In genomic region chrX:168122806-168123588, GRCm38 (mm10) we compare ENCODE assay signal across 8 mouse cellular contexts.
DNase-seq lines count a peak whose midpoint lies in the region; ATAC-seq lines count a peak whose summit lies in the region.

No protein-coding gene starts in this region.

- no peaks in the 10 kb centered on the region for H3K36me3 ChIP-seq in heart, embryonic 12.5 days
- no peaks in the 10 kb centered on the region for H3K36me3 ChIP-seq in hindbrain, embryonic 12.5 days
- H3K36me3 ChIP-seq in limb, embryonic 10.5 days = no peaks in the 10 kb centered on the region

- no peak for DNase-seq in heart, adult 18-20 months
- DNase-seq in Muller cell, postnatal 12 days (ENCODE audit: inconsistent ontology term) = peak; percentile 28
- peak; percentile 18 to 32 for DNase-seq in cerebellum, postnatal 4 days (ENCODE audit: low spot score in 2 of 2)
- peak; percentile 34 for DNase-seq in limb, embryonic 10.5 days (ENCODE audit: low spot score)
- peak; percentile 47 for DNase-seq in right cerebral cortex, postnatal 14 days
- DNase-seq in urinary bladder, postnatal 25 days (ENCODE audit: low spot score) = no peak

- H3K4me2 ChIP-seq in heart, embryonic 12.5 days = peak overlapping the region; percentile 79
- H3K4me2 ChIP-seq in hindbrain, embryonic 12.5 days (replicated peaks) = peak overlapping the region; percentile 69

- 15% methylated on average over 31 of the region's 42 CpGs for WGBS in heart, embryonic 12.5 days
- WGBS in hindbrain, embryonic 12.5 days = 17% methylated on average over 39 of the region's 42 CpGs
- 9% methylated on average over 28 of the region's 42 CpGs for WGBS in limb, embryonic 10.5 days

- no peak overlapping the region for H3K27ac ChIP-seq in heart, embryonic 12.5 days (ENCODE audit: poor library complexity, severe bottlenecking)
- no peak overlapping the region for H3K27ac ChIP-seq in hindbrain, embryonic 12.5 days
- H3K27ac ChIP-seq in limb, embryonic 10.5 days = no peak overlapping the region

- no peaks in the 10 kb centered on the region for H3K4me1 ChIP-seq in heart, embryonic 12.5 days (replicated peaks)
- H3K4me1 ChIP-seq in hindbrain, embryonic 12.5 days = no peaks in the 10 kb centered on the region
- H3K4me1 ChIP-seq in limb, embryonic 10.5 days = no peaks in the 10 kb centered on the region

- 0 out of 2 replicates have a peak overlapping the region, but pooled peaks have one; percentile 1 for H3K9ac ChIP-seq in heart, embryonic 12.5 days
- H3K9ac ChIP-seq in hindbrain, embryonic 12.5 days = peak overlapping the region; percentile 45

- H3K27me3 ChIP-seq in heart, embryonic 12.5 days (replicated peaks) = peaks cover 36% of the 10 kb centered on the region
- H3K27me3 ChIP-seq in hindbrain, embryonic 12.5 days = peaks cover 60% of the 10 kb centered on the region
- peaks cover 99% of the 10 kb centered on the region for H3K27me3 ChIP-seq in limb, embryonic 10.5 days (ENCODE audit: low read depth, poor library complexity, severe bottlenecking)

- H3K4me3 ChIP-seq in heart, embryonic 12.5 days = peak overlapping the region; percentile 48
- peak overlapping the region; percentile 45 for H3K4me3 ChIP-seq in hindbrain, embryonic 12.5 days
- H3K4me3 ChIP-seq in limb, embryonic 10.5 days = peak overlapping the region; percentile 52

- ATAC-seq in heart, embryonic 12.5 days (ENCODE audit: insufficient number of reproducible peaks, low FRiP score) = peak; percentile 48; the same call in 1 of the 2 replicates
- ATAC-seq in hindbrain, embryonic 12.5 days (ENCODE audit: low FRiP score) = peak; percentile 92

- no peaks in the 10 kb centered on the region for H3K9me3 ChIP-seq in heart, embryonic 12.5 days (replicated peaks)
- H3K9me3 ChIP-seq in hindbrain, embryonic 12.5 days (replicated peaks) = no peaks in the 10 kb centered on the region
- no peaks in the 10 kb centered on the region for H3K9me3 ChIP-seq in limb, embryonic 10.5 days (replicated peaks)

Comparison
In these comparisons a context has a peak if more than half of its experiments do, and no peak if none do; other contexts are left out.
1. DNase-seq: peak in Muller cell, postnatal 12 days (single experiment), cerebellum, postnatal 4 days (2 of 2), limb, embryonic 10.5 days (single experiment) and right cerebral cortex, postnatal 14 days (single experiment); none in heart, adult 18-20 months (0 of 2) and urinary bladder, postnatal 25 days (single experiment).
2. Peak in every context shown above with its lines, with median percentiles within 50 percentile points of each other: H3K4me3 ChIP-seq.